Mouse (Mus musculus) layer of hippocampus, adult 18-20 months (tissue): ENCODE results near the gene Lamtor4. TPM values are rescaled to one million over a fixed set of nuclear protein-coding genes. Genes with fewer than 3 reads are reported as not detected.
A peak's percentile ranks its signal among the peaks of the same experiment; 100 is the strongest.
"Not testable (repeated sequence)": the region's sequence is repeated elsewhere in the genome, so short reads cannot be mapped to it uniquely, and the experiment has no call there.

Source experiments
- DNase-seq, 2 experiments: peaks; one replicate each; pipeline ENCODE4 v3.0.0; 2022; ENCODE audit warnings: low spot score in 2 of 2
- long read RNA-seq: library from polyadenylated mRNA; stranded (forward); transcript quantifications from one replicate; pipeline ENCODE4 v2.0.0, GENCODE M21; 2021
- total RNA-seq, 2 experiments: library from RNA; stranded (reverse); gene quantifications; 2 replicates each; pipeline ENCODE4 v1.2.3; 2021

Gene Lamtor4
- 10 to 100 TPM; 54.4 to 55.9 TPM for total RNA-seq
- long read RNA-seq, transcript Lamtor4-202 (3 exons, 980 nt): minor isoform, 5 of 24 reads
- long read RNA-seq, transcript Lamtor4-201 (4 exons, 877 nt): major isoform, 17 of 24 reads
- long read RNA-seq, partial matches to known transcripts: 1 of 24 reads
- long read RNA-seq, other reads (novel, unspliced or antisense): 1 of 24 reads

DNA sequence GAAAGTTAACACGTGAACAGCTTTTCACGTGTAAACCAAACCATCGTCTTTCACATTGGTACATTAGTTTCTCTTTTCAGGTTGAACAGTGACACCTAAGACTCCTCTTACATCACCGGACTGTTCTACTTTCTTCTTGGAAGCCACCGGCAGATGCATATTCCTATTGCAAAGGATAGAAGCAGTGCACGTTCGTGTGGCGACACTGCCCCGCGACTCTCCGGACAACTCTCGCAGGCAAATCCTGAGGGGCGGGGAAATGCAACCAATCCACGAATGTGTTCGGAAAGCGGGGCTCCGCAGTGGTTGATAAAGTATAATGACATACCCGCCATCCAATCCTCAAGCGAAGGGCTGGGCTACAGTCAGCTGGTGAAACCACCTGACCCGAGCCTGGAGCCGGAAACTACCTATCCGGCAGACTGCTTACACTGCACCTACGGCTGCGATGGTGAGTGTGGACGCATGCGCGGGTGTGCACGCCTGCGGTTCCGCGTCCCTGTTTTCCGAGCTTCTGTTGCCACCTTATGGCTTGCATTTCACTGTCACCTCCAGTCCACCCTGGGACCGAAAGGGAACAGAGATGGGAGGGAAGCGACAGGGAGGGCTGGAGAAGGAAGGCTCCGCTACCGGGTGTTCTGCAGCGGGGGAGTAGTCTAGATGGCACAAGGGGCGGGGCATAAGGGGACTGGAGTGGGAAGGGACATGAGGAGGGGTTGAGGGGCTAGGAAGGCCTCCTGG, at the start of gene Lamtor4:
TSS of gene Lamtor4 (plus strand) at position 130 of the 741 bp plus-strand sequence.
- peak; percentile 95 to 98 for DNase-seq

- DNase-seq: no peak
These were observed 48.0 kb upstream of the Lamtor4 start for GRCm38 (mm10) chr5:138207253-138207652.

DNA sequence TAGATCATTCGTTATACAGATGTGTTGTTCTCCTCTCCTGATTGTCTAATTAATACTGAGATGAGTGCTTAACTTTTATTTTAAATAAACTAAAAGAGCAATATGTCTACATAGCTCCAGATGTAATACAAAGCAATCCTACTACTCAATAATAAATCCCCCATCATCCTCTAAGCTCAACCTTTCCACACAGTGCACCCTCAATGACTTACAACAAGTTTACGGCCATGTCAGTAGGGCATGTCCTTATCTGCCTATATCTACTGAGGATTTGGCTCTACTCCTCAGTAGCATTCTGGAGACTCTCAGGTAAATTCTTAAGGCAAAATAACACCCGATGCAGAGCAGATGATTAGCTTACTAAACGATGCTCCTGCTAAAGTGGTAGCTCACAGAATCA, 47.4 kb upstream of the Lamtor4 start:
- DNase-seq: no peak

DNA sequence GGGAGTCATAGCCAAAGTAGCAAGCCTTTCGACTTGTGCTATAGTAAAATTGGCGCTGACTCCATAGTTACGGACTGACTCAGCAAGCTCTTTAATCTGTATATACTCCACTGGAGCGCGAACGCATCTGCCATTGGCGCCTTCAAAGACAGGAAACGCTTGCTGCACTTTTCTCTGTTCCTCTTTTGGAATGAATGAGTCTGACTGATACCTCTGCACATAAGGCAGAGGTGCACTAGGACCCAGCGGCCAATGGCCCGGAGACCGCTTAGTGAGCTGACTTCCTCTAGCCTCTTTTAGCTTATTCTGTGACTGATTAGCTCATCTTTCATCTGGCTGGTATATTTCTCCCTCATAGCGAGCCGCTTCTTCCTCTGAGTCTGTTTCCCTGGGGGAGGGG, 38.6 kb upstream of the Lamtor4 start:
- not testable (repeated sequence) for DNase-seq

GRCm38 (mm10) chr5:138219864-138220263, 35.4 kb upstream of the Lamtor4 start:
- no peak for DNase-seq

DNA sequence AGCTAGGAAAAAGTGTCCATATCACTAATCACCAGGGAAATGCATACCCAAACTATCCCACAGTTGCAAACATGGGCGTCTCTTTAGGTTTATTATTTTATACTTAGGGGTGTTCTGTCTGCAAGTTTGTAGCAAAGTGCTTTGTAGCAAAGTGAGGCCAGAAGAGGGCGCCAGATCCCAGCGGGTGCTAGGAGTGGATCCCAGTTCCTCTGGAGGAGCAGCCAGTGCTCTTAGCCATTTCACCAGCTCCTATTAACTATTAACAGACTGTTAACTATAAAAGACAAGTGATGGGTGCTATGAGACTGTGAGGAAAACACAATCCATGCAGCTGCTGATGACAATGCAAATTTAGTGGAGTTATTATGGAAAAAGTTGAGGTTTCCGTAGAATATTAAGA, 33.2 kb upstream of the Lamtor4 start:
- DNase-seq: peak; percentile 76 to 89

GRCm38 (mm10) chr5:138223287-138223686, 32.0 kb upstream of the Lamtor4 start:
- no peak for DNase-seq

DNA sequence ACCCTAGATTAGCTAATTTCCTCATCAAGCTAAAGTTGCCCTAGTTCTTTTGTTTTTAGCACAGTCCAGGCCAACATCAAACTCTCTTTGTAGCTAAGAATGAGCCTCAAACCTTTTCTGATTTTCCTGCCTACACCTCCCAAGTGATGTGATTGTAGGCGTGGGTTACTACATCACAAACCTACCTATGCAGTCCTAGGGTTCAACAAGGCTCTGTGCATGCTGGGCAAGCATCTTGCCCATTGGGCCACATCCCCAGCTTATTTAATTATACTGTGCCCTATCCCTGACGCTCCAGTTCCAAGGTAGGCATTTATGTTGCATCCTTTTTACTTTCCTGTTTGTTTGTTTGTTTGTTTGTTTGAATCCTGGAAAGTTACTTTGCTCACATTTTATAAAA, 29.6 kb upstream of the Lamtor4 start, which contains the start of gene Nxpe5:
TSS of gene Nxpe5 (plus strand) at position 199 of the 400 bp plus-strand sequence.
- no peak for DNase-seq

DNA sequence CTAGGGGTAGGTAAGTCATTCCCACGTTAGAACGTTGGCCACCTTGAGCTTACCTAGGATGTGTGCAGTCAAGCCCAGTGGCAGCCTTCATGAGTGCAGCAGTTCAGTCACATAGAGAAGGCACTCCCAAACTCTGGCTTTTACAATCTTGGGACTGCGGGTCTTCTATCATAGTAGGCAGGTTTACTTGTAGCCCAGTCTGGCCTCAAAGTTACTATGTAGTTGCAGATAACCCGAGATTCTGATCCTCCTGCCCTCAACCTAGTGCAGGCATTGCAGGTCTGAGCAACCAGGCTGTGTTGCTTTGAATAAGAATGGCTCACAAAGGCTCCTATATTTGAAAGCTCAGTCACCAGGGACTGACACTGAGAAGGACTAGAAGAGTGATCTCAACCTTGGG, 28.8 kb upstream of the Lamtor4 start:
- no peak for DNase-seq

DNA sequence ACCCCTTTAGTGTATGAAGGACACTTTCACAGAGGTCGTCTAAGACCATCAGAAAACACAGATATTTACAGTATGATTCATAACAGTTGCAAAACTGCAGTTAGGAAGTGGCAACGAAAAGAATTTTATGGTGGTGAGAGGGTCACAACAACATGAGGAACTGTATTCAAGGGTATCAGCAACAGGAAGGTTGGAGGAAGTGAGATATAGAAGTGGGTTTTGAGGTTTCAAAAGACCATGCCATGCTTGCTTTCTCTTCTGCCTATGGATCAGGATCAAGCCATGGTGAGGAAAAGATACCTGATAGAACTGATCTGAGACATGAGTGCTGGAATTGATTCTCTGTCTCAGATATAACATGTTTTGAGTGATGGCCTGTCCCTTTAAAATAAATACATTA, 27.9 kb upstream of the Lamtor4 start:
- DNase-seq: no peak

DNA sequence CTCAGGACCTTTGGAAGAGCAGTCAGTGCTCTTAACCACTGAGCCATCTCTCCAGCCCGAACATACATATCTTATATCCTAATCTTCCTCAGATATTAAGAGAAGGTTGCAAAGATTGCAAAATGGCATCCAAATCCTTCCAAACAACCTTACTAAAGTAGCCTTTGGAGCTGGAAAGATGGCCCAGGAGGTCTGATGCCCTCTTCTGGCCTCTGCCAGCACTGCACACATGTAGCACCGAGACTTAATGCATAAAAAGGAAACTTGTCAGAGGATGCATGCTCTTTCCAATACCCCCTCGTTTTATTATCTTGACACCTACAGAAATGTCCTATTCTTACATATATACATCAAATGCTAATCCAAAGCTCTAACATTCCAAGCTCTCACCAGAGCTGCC, 27.3 kb upstream of the Lamtor4 start:
- DNase-seq: peak in 1 of 2 experiments; percentile 22

GRCm38 (mm10) chr5:138229511-138229910, 25.8 kb upstream of the Lamtor4 start:
- DNase-seq: no peak

DNA sequence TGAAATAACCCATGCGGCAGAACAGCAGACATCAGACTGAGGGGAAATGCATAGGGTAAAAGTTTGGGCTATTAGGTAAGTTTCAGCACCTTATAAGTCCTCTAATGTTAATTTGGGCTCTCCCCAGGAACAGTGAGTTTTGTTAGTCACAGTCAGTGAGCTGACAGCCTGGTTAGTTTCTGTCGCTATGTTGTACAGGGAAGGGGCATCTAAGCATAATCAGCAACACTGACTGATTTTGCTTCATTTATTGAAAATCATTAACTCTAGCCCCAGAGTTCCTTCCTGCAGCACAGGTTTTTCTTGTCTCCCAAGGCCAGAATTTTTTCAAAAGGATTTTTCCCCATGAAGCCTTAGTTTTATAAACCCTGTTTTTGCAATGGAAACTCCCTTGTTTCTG, 21.5 kb upstream of the Lamtor4 start:
- no peak for DNase-seq

- DNase-seq: no peak
These were observed 21.1 kb upstream of the Lamtor4 start for GRCm38 (mm10) chr5:138234224-138234623.

GRCm38 (mm10) chr5:138241511-138241910, 13.8 kb upstream of the Lamtor4 start:
- DNase-seq: no peak

GRCm38 (mm10) chr5:138251144-138251543, 4.1 kb upstream of the Lamtor4 start:
- no peak for DNase-seq

- DNase-seq: no peak
These were observed 2.2 kb upstream of the Lamtor4 start for GRCm38 (mm10) chr5:138253061-138253460.

- DNase-seq: no peak
These were observed 799 bp downstream of the Lamtor4 start for GRCm38 (mm10) chr5:138256094-138256467.

DNA sequence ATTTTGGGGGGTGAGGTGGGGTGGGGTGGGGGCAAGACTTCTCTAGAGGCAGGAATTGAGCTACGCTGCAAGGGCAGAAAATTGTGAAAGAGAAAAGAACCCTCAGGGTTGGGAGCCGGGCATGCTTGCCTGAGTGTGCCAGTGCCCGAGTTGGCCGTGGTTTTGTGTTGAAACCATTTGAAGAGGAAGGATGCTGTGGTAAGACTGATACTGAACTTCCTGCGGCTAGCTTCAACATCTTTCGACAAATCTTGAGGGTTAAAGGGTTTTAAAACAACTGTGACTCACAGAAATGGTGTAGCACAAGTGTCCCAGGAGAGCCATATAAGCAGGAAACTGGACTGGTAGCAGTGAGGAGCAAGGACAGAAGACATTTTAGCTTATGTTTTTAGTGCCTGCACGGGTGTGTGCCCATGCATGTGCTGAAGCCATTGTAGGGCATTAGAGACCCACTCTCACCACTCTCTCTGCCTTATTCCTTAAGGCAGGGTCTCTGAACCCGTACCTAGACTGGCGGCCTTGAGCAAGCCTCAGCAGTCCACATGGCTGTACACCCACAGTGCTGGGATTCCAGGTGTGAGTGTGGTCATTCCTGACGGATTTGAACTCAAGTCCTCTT, 1.8 kb downstream of the Lamtor4 start:
- DNase-seq: no peak

DNA sequence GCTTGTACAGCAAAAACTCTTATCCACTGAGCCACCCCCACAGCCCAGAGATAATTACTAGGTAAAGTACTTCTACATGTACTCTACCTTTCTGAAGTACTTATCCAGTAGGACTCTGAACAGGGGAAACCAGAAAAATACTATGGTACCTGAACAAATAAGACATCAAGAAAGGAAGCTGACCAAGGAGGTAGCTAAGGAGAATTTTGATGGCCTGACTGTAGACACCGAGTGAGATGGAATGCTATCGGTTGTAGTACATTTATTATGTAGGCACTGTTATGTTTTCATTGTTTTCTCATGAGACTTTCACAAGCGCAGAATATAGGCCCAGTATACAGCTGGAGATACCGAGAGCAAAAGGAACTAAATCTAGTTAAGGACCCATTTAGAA, 2.3 kb downstream of the Lamtor4 start:
- no peak for DNase-seq

- no peak for DNase-seq
These were observed 2.8 kb downstream of the Lamtor4 start for GRCm38 (mm10) chr5:138258078-138258477.

- no peak for DNase-seq
These were observed 3.3 kb downstream of the Lamtor4 start for GRCm38 (mm10) chr5:138258542-138258941.

GRCm38 (mm10) chr5:138258993-138259392, 3.7 kb downstream of the Lamtor4 start:
- no peak for DNase-seq
